Mouse (Mus musculus) thymus, postnatal 36 days (tissue): Measurements from ENCODE around the gene Adam19.
A peak's percentile ranks its signal among the peaks of the same experiment; 100 is the strongest.
"Not testable (repeated sequence)": the region's sequence is repeated elsewhere in the genome, so short reads cannot be mapped to it uniquely, and the experiment has no call there.

Experiments used
- DNase-seq, 2 experiments: peaks; one replicate each; pipeline ENCODE4 v3.0.0; 2022; ENCODE audit warnings: mixed read lengths in 2 of 2

Gene Adam19

GRCm38 (mm10) chr11:46134899-46135298 lies 79.1 kb downstream of the Adam19 start:
- no peak for DNase-seq

- no peak for DNase-seq
Measured at GRCm38 (mm10) chr11:46143342-46143741, 87.5 kb downstream of the Adam19 start.

- DNase-seq = no peak
Measured at GRCm38 (mm10) chr11:46145163-46145875, 89.5 kb downstream of the Adam19 start.

DNA sequence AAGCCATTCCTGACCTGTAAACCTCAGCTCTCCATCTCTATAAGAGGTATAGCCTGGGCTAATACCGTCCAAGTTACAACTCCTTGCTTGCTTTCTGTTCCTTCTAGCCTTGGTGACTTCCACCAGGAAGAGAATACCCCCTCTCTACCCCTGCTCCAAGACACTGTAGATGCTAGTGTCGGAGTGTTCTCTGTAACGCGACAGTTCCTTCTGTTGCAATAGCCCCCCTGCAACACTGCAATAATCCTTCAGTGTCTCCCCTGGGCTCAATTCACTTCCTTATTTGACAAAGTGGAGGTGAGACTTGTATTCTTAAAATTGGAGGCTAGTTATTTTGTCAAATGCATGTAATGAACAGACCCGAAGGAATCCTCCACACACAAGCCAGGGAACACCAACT lies 90.8 kb downstream of the Adam19 start:
- DNase-seq = no peak

- DNase-seq = no peak
Measured at GRCm38 (mm10) chr11:46156945-46157344, 101.2 kb downstream of the Adam19 start.

DNA sequence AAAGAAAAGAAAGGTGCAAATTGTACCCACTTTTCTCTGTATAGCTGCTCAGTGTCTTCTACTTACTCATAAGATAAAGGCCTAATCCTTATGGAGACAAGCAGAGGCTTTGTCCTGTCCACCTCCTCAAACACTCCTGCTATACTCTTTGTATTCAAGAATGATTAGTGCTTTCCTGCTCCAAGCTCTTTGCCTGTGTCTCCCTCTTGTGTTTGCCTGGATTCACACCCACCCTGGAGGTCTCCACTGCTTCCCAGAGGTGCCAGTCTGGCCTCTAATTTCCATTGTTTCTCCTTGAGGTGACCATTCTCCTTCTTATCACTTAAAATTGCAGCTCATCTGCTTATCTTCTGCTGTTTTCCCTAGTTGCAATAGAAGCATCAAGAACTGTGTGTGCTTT lies 101.7 kb downstream of the Adam19 start:
- no peak for DNase-seq

- DNase-seq = peak; percentile 3 to 9
Measured at GRCm38 (mm10) chr11:46165866-46166585, 110.2 kb downstream of the Adam19 start, which contains the start of gene Nipal4. TSS of gene Nipal4 (minus strand) at chr11:46166508.

GRCm38 (mm10) chr11:46168506-46168905 lies 112.7 kb downstream of the Adam19 start:
- no peak for DNase-seq

DNA sequence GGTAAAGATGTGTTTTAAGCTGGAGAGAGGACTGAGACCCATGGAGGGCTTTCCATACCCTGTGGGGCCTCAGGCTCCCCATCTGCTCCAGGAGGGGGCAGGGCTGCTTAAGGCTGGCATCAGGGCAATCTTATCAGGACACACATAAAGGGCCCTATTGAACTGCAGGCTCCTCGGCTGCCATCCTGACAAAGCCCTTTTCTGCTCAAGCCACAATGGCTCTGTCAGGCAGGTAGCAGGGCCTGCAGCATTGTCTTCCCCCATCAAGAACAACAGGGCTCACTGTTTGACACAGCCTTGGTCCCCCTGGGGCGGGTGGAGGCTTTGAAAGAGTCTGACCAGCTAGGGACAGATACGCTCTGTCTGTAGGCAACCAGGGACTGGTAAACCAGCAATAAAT lies 114.1 kb downstream of the Adam19 start:
- no peak for DNase-seq

DNA sequence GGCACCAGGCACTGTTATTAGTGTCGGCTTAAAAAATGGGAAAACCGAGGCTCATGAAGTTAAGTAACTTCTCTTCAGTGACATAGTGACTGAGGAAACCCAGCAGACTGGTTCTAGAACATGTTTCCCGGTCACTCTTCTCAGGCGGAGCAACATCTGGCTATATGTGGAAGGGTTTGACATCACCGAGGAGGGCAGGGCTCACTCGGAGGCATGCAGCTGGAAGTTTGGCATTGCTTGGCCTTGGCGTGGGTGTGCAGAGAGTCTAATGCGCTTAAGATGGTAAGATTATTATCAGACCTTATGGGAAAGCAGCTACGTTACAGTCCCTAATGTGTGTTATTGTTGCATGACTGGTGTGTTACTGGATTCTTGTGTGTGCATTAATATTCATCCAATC lies 116.3 kb downstream of the Adam19 start:
- no peak for DNase-seq

GRCm38 (mm10) chr11:46176155-46176554 lies 120.4 kb downstream of the Adam19 start:
- no peak for DNase-seq

GRCm38 (mm10) chr11:46177246-46178043 lies 121.7 kb downstream of the Adam19 start:
- no peak for DNase-seq

- not testable (repeated sequence) for DNase-seq
Measured at GRCm38 (mm10) chr11:46182031-46182430, 126.2 kb downstream of the Adam19 start.

DNA sequence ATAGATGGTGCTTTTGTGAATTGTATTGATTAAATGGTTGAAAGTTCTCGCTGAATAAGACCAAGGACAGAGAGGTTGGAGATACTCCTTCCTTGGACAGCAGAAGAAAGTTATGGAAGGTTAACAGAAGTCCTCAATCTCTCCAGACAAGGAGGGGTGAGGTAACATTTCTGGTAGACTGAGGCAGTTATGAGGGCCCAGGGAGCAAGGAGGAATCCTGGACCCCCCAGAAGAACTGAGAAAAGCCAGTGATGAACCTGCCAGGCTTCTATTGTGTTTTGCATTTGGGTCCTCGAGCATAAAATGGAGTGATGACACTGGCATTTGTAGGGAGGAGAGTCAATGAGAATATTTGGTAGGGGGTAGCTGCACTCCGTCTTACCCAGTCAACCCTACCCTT lies 129.2 kb downstream of the Adam19 start:
- DNase-seq = no peak

- DNase-seq = no peak
Measured at GRCm38 (mm10) chr11:46185486-46185885, 129.7 kb downstream of the Adam19 start.

- no peak for DNase-seq
Measured at GRCm38 (mm10) chr11:46188283-46188682, 132.5 kb downstream of the Adam19 start.

GRCm38 (mm10) chr11:46194175-46194574 lies 138.4 kb downstream of the Adam19 start:
- DNase-seq = no peak
